11 mouse cellular contexts compared by ENCODE assay signal in the genomic region with DNA sequence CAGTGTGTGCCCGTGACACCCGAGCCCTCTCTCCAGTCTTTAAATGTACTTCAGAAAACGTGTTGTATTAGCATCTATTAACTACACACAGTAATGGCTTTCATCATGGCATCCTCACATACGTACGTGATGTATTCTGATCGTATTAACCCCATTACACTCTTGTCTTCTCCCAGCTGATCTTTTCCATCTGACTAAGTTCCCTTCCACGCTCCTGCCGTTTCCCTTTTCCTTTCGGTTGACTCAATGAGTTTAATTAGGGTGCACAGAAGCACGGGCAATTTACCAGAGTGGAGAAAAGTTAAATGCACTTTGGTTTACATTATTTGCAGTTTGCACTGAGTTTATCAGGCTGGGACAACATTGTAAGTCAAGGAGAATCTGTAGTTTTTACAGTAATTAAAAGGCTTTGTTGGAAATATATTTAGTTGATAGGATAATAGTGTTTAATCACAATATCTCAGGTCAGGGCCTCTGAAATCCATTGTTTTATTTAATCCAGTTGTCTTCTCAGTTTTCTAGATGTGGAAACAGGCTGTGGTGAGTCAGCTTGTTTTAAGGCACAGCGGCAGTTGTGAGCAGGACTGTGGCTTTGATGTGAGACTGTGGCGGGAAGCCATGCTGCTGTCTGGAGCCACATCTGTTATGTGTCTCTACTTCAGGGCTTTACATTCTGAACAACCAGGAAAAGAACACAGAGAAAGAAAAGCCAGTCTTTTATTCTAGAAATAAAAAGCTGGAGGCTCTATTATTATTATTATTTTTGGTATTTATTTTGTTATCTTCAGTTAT. TPM values are rescaled to one million over a fixed set of nuclear protein-coding genes. Genes with fewer than 3 reads are reported as not detected.
A peak's percentile ranks its signal among the peaks of the same experiment; 100 is the strongest.
DNase-seq lines count a peak whose midpoint lies in the region; TF ChIP-seq lines count a peak whose summit lies in the region.
"Had no signal": no experiment of that assay in that cellular context is flagged by ENCODE, and none has a peak within 500 bp of the region (broad histone marks: within the 10 kb centered on the region; RNA-seq: fewer than 3 reads in every experiment).

No protein-coding gene starts in this region.

- no peak overlapping the region for H3K4me3 ChIP-seq in C2C12 (ENCODE audit: insufficient read depth, poor library complexity, severe bottlenecking)
- H3K4me3 ChIP-seq: hindbrain, embryonic 15.5 days; liver, embryonic 13.5 days; midbrain, embryonic 12.5 days had no signal

- H3ac ChIP-seq in C2C12 (ENCODE audit: control insufficient read depth, insufficient read length, low read depth) = peak overlapping the region; percentile 24

- no peaks in the 10 kb centered on the region for H3K79me3 ChIP-seq in C2C12 (ENCODE audit: low read depth)

- peak; percentile 31 for DNase-seq in heart, postnatal 4 days
- DNase-seq in heart, adult 9 months (ENCODE audit: low spot score in 2 of 2) = no peak
- peak; percentile 62 for DNase-seq in Muller cell, postnatal 12 days (ENCODE audit: inconsistent ontology term)
- DNase-seq in retina, embryonic 14.5 days (ENCODE audit: low spot score) = peak; percentile 66
- no peak for DNase-seq in spleen, adult 18-20 months
- DNase-seq in urinary bladder, postnatal 4 days (ENCODE audit: low spot score in 2 of 2) = no peak
- DNase-seq: cerebellum, adult 8-10 months; liver, embryonic 13.5 days had no signal

- TF ChIP-seq CTCF in C2C12 (IDR thresholded peaks at IDR 0.05; ENCODE audit: control insufficient read depth, insufficient read depth, insufficient read length) = no peak

- H3K27me3 ChIP-seq in C2C12 (ENCODE audit: control insufficient read depth, insufficient read depth, insufficient read length) = no peaks in the 10 kb centered on the region
- H3K27me3 ChIP-seq: hindbrain, embryonic 15.5 days; liver, embryonic 13.5 days; midbrain, embryonic 12.5 days had no signal

- peaks cover 20% of the 10 kb centered on the region for H3K36me3 ChIP-seq in C2C12 (ENCODE audit: control insufficient read depth, insufficient read depth)

- no peaks in the 10 kb centered on the region for H3K79me2 ChIP-seq in C2C12 (ENCODE audit: control insufficient read depth, insufficient read depth)

TF ChIP-seq in C2C12, 6 proteins besides CTCF, POLR2A, EP300 and RAD21:
- TF ChIP-seq MYOG (IDR thresholded peaks at IDR 0.05; ENCODE audit: control insufficient read depth, extremely low read depth, insufficient read length) = no peak
- TF ChIP-seq FOSL1 (IDR thresholded peaks at IDR 0.05; ENCODE audit: insufficient read depth, low read length, poor library complexity, severe bottlenecking) = no peak
- no peak for TF ChIP-seq USF1 (IDR thresholded peaks at IDR 0.05; ENCODE audit: low read depth)
- TF ChIP-seq MYOD1 (IDR thresholded peaks at IDR 0.05; ENCODE audit: control insufficient read depth, insufficient read length, low read depth) = peak; percentile 2
- TF ChIP-seq CEBPB (IDR thresholded peaks at IDR 0.05; ENCODE audit: low read depth) = peak; percentile 29

RNA-seq across cellular contexts. Expression of a gene that starts 37.1 kb away (rescaled TPM):
- total RNA-seq in heart, postnatal 4 days (2021) = 10 to 100 TPM; 26.0 to 27.4 TPM
- 6.8 TPM for polyA plus RNA-seq in C2C12 (2012; fragmentation: generic; extraction: Trizol)

Comparison
In these comparisons a context has a peak if more than half of its experiments do, and no peak if none do; other contexts are left out.
1. DNase-seq: peak in heart, postnatal 4 days (single experiment), Muller cell, postnatal 12 days (single experiment) and retina, embryonic 14.5 days (single experiment); none in heart, adult 9 months (0 of 2), spleen, adult 18-20 months (0 of 2) and urinary bladder, postnatal 4 days (0 of 2).